Mouse (Mus musculus) liver, adult 2 months (tissue): ENCODE measurements around the gene Tcn2. TPM values are rescaled to one million over a fixed set of nuclear protein-coding genes. Genes with fewer than 3 reads are reported as not detected.

Experiments used
- DNase-seq: peaks from one replicate; pipeline ENCODE4 v3.0.0-alpha.2; 2011; ENCODE audit warnings: low read depth, low spot score; ENCODE audit errors: extremely low read depth
- H3K27ac ChIP-seq: fragments of 200-500 bp; replicated peaks from 2 replicates; pipeline ENCODE4 v1.5.1; 2012; ENCODE audit warnings: low read depth, mild to moderate bottlenecking, control low read depth, inconsistent platforms, low read length; ENCODE audit not compliant: insufficient read depth
- H3K27me3 ChIP-seq: fragments of 200-500 bp; 2 replicates; pipeline ENCODE4 v1.6.1; 2012; ENCODE audit warnings: mild to moderate bottlenecking, moderate library complexity, low read length, inconsistent platforms; ENCODE audit not compliant: control insufficient read depth, insufficient read depth
- H3K36me3 ChIP-seq: fragments of 200-500 bp; 2 replicates; pipeline ENCODE4 v1.6.1; 2012; ENCODE audit warnings: low read length, inconsistent platforms; ENCODE audit not compliant: control insufficient read depth, insufficient read depth
- H3K4me1 ChIP-seq: fragments of 200-500 bp; 2 replicates; pipeline ENCODE4 v1.6.1; 2011; ENCODE audit warnings: low read length; ENCODE audit not compliant: control insufficient read depth, insufficient read depth
- H3K4me3 ChIP-seq: fragments of 200-500 bp; 2 replicates; pipeline ENCODE4 v1.5.1; 2011; ENCODE audit warnings: low read depth, mild to moderate bottlenecking, control low read depth, low read length, moderate library complexity; ENCODE audit not compliant: insufficient read depth
- H3K79me2 ChIP-seq: fragments of 200-500 bp; 2 replicates; pipeline ENCODE4 v1.6.1; 2012; ENCODE audit warnings: inconsistent platforms, mild to moderate bottlenecking, low read length, moderate library complexity; ENCODE audit not compliant: control insufficient read depth, insufficient read depth
- H3K9ac ChIP-seq: fragments of 200-500 bp; 2 replicates; pipeline ENCODE4 v1.6.1; 2012; ENCODE audit warnings: low read depth, mild to moderate bottlenecking, control low read depth, inconsistent platforms, low read length
- CTCF ChIP-seq: fragments of 200-500 bp; IDR thresholded peaks from 2 replicates; pipeline ENCODE4 v1.5.1; 2011; ENCODE audit warnings: low read depth, low read length, control low read depth
- POLR2A ChIP-seq: fragments of 200-500 bp; IDR thresholded peaks from 2 replicates; pipeline ENCODE4 v1.6.1; 2011; ENCODE audit warnings: low read length, control low read depth; ENCODE audit not compliant: insufficient read depth; ENCODE audit errors: extremely low read depth
- WGBS: fragments of 180-500 bp; shearing (Covaris S2); methylation state at CpG from one replicate; pipeline ENCODE4 v1.1.7; 2018; 5-methylcytosine and 5-hydroxymethylcytosine counted together
- polyA plus RNA-seq: library from polyadenylated mRNA; depleted of rRNA; stranded (reverse); fragments of >200 nt; gene quantifications from 2 replicates; pipeline ENCODE4 v1.2.3, GENCODE M21; 2012
- total RNA-seq: library from RNA; depleted of rRNA; stranded (reverse); fragments of >200 nt; gene quantifications from 2 replicates; pipeline ENCODE4 v1.2.3, GENCODE M21; 2014

Tcn2 gene
- total and polyA plus RNA-seq, 2 experiments: 101 to 211 TPM

- H3K79me2 ChIP-seq: no peaks in the 10 kb centered on the region
- no peak overlapping the region for H3K9ac ChIP-seq
- no peak for DNase-seq
- TF ChIP-seq POLR2A (no peak), CTCF (no peak)
- no peak overlapping the region for H3K4me3 ChIP-seq
- H3K27ac ChIP-seq: no peak overlapping the region
- WGBS: 85% methylated on average over 6 of the region's 6 CpGs
- H3K27me3 ChIP-seq: no peaks in the 10 kb centered on the region
- 0 out of 2 replicates have a peak, but pooled peaks cover under 1% of the 10 kb centered on the region for H3K4me1 ChIP-seq
- H3K36me3 ChIP-seq: no peaks in the 10 kb centered on the region
Measured at GRCm38 (mm10) chr11:3900296-3900695, 31.7 kb downstream of the Tcn2 start.

GRCm38 (mm10) chr11:3895933-3896332, 36.0 kb downstream of the Tcn2 start:
- DNase-seq: no peak
- H3K4me3 ChIP-seq: no peak overlapping the region
- H3K27me3 ChIP-seq: no peaks in the 10 kb centered on the region
- WGBS: 100% methylated on average over 1 of the region's 1 CpGs
- H3K9ac ChIP-seq: no peak overlapping the region
- H3K79me2 ChIP-seq: no peaks in the 10 kb centered on the region
- H3K4me1 ChIP-seq: 0 out of 2 replicates have a peak, but pooled peaks cover 1% of the 10 kb centered on the region
- no peaks in the 10 kb centered on the region for H3K36me3 ChIP-seq
- TF ChIP-seq POLR2A: no peak
- no peak for TF ChIP-seq CTCF
- no peak overlapping the region for H3K27ac ChIP-seq

- no peak overlapping the region for H3K9ac ChIP-seq
Measured at GRCm38 (mm10) chr11:3895458-3895857, 36.5 kb downstream of the Tcn2 start.

GRCm38 (mm10) chr11:3894406-3895281, 37.3 kb downstream of the Tcn2 start, which contains the start of the genes 4921536K21Rik and Dusp18:
TSS of gene 4921536K21Rik (minus strand) at chr11:3895098.
TSS of gene Dusp18 (plus strand) at chr11:3895240.
- no peak within 1 kb of the TSS for H3K9ac ChIP-seq
- DNase-seq: peak; percentile 68

More at GRCm38 (mm10) chr11:3895458-3895857, 36.5 kb downstream of the Tcn2 start:
- Histone ChIP-seq H3K27ac (no peak overlapping the region), H3K4me3 (no peak overlapping the region), H3K27me3 (no peaks in the 10 kb centered on the region), H3K79me2 (no peaks in the 10 kb centered on the region), H3K36me3 (no peaks in the 10 kb centered on the region), H3K4me1 (0 out of 2 replicates have a peak, but pooled peaks cover 1% of the 10 kb centered on the region)
- 4% methylated on average over 10 of the region's 10 CpGs for WGBS
- TF ChIP-seq POLR2A (no peak), CTCF (no peak)
- DNase-seq: no peak

GRCm38 (mm10) chr11:3893970-3894369, 38.0 kb downstream of the Tcn2 start:
- H3K4me3 ChIP-seq: no peak overlapping the region
- WGBS: 89% methylated on average over 6 of the region's 6 CpGs
- no peaks in the 10 kb centered on the region for H3K79me2 ChIP-seq
- no peak overlapping the region for H3K27ac ChIP-seq
- TF ChIP-seq POLR2A: no peak
- no peak for TF ChIP-seq CTCF
- H3K4me1 ChIP-seq: 0 out of 2 replicates have a peak, but pooled peaks cover 1% of the 10 kb centered on the region
- H3K9ac ChIP-seq: no peak overlapping the region
- H3K36me3 ChIP-seq: no peaks in the 10 kb centered on the region
- no peaks in the 10 kb centered on the region for H3K27me3 ChIP-seq
- DNase-seq: no peak

More at GRCm38 (mm10) chr11:3894406-3895281, 37.3 kb downstream of the Tcn2 start, which contains the start of the genes 4921536K21Rik and Dusp18:
- Histone ChIP-seq H3K79me2 (no peaks in the 10 kb centered on the region), H3K4me1 (0 out of 2 replicates have a peak, but pooled peaks cover 1% of the 10 kb centered on the region), H3K36me3 (no peaks in the 10 kb centered on the region), H3K27ac (no peak within 1 kb of the TSS), H3K4me3 (peak within 1 kb of the TSS; percentile 41), H3K27me3 (no peaks in the 10 kb centered on the region)
- no peak for TF ChIP-seq POLR2A
- TF ChIP-seq CTCF: no peak
- WGBS: 12% methylated on average over 46 of the region's 46 CpGs
